Mouse (Mus musculus): Measurements from ENCODE around the gene Syk. TPM values are rescaled to one million over a fixed set of nuclear protein-coding genes. Genes with fewer than 3 reads are reported as not detected.

Gene Syk
- polyA plus RNA-seq, 1 experiment from 2014 or later, result 2.3 TPM

DNA sequence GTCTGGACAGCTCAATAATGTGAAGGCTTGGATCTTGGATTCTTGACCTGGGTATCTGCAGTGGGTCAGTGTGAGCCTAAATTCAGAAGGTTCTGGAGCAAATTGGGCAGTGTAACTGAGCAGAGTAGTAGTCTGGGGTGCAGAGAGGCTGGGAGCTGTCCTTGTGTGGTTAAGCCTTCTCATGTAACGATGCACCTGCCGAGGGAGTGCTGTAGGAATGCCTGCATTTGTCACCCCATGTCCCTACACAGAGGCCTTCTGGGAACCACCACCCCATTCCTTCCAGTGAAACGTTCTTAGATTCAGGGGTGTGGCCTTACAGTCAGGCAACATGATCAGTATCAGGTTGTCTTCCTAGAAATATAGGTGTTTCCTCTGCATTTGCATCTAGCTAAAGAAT, 30.3 kb downstream of the Syk start:
- H3K4me3 ChIP-seq, result no peak overlapping the region
- no peak overlapping the region for H3K27ac ChIP-seq
- no peaks in the 10 kb centered on the region for H3K9me3 ChIP-seq
- H3K36me3 ChIP-seq (replicated peaks), result no peaks in the 10 kb centered on the region
- no peaks in the 10 kb centered on the region for H3K27me3 ChIP-seq (ENCODE audit: poor library complexity, severe bottlenecking)
- 84% methylated on average over 3 of the region's 3 CpGs for WGBS
- DNase-seq (ENCODE audit: extremely low spot score, low spot score), result no peak
- H3K4me1 ChIP-seq, result peaks cover 5% of the 10 kb centered on the region; the same call in 1 of the 2 replicates

DNA sequence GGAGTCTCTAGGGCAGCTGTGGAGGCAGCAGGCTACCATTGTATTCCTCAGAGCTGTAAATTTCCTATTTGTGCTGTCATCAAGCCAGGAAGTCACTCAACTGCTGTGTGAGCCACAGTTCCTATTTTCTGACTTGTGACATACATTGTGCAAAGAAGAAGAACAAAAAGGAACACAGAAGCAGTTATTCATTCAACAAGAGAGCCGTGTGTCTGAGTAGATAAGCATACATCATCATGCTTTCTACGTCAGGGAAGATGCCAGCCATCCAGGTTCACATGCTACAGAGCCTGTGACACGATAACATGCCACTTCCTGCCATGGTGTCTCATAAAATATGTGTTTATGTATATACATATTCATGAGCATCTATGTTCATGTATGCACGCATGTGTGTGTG, 32.1 kb downstream of the Syk start:
- DNase-seq (ENCODE audit: extremely low spot score, low spot score), result no peak
- 92% methylated on average over 4 of the region's 4 CpGs for WGBS
- Histone ChIP-seq H3K36me3 (replicated peaks) (no peaks in the 10 kb centered on the region), H3K27ac (no peak overlapping the region), H3K4me3 (no peak overlapping the region), H3K4me1 (peaks cover 5% of the 10 kb centered on the region; the same call in 1 of the 2 replicates), H3K9me3 (no peaks in the 10 kb centered on the region), H3K27me3 (ENCODE audit: poor library complexity, severe bottlenecking) (no peaks in the 10 kb centered on the region)

GRCm38 (mm10) chr13:52617096-52617714, 34.2 kb downstream of the Syk start:
- Histone ChIP-seq H3K36me3 (replicated peaks) (no peaks in the 10 kb centered on the region), H3K9me3 (no peaks in the 10 kb centered on the region), H3K4me3 (no peak overlapping the region), H3K27me3 (ENCODE audit: poor library complexity, severe bottlenecking) (no peaks in the 10 kb centered on the region), H3K27ac (no peak overlapping the region), H3K4me1 (peaks cover 5% of the 10 kb centered on the region; the same call in 1 of the 2 replicates)
- 82% methylated on average over 11 of the region's 11 CpGs for WGBS
- DNase-seq (ENCODE audit: extremely low spot score, low spot score), result no peak

DNA sequence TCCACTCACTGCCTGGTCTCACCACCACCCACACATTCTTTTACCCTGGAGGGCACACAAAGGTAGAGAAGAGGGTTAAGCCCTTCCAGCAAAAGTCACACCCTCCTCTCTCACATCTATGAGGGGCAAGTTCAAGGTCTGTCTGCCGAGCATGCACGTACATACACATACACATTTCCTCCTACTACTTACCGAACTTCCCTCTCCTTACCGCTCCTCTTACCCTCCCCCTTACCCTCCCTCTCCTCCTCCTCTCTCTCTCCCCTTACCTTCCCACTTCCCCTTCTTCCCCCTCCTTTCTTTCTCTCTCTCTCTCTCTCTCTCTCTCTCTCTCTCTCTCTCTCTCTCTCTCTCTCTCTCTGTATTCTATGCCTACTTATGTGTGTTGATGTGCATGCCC, 35.6 kb downstream of the Syk start:
- Histone ChIP-seq H3K4me1 (peaks cover 5% of the 10 kb centered on the region; the same call in 1 of the 2 replicates), H3K9me3 (no peaks in the 10 kb centered on the region), H3K4me3 (no peak overlapping the region), H3K27me3 (ENCODE audit: poor library complexity, severe bottlenecking) (no peaks in the 10 kb centered on the region), H3K27ac (no peak overlapping the region), H3K36me3 (replicated peaks) (no peaks in the 10 kb centered on the region)
- 85% methylated on average over 4 of the region's 4 CpGs for WGBS
- DNase-seq (ENCODE audit: extremely low spot score, low spot score), result no peak

DNA sequence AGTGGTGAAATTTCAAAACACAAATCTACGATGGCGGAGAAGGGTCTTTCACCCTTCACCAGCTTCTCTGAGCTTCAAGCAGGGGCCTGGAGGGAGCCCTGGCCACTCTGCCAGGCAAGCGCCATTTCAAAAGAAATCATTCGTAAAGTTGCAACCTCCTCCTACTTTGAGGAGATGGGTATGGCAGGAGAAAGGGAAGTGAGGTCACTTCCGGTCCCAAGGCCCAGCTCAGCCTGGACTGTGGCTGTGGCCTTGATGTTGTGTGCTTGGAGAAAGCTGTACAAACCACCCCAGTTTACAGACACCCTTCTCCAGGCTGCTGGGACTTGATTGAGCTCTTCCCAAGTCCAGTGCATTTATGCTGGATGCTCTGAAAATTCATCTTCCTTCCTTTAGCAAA, 36.5 kb downstream of the Syk start:
- no peak overlapping the region for H3K4me3 ChIP-seq
- no peaks in the 10 kb centered on the region for H3K27me3 ChIP-seq (ENCODE audit: poor library complexity, severe bottlenecking)
- no peaks in the 10 kb centered on the region for H3K36me3 ChIP-seq (replicated peaks)
- H3K27ac ChIP-seq, result no peak overlapping the region
- peaks cover 5% of the 10 kb centered on the region; the same call in 1 of the 2 replicates for H3K4me1 ChIP-seq
- no peaks in the 10 kb centered on the region for H3K9me3 ChIP-seq
- 94% methylated on average over 5 of the region's 5 CpGs for WGBS
- DNase-seq (ENCODE audit: extremely low spot score, low spot score), result no peak

DNA sequence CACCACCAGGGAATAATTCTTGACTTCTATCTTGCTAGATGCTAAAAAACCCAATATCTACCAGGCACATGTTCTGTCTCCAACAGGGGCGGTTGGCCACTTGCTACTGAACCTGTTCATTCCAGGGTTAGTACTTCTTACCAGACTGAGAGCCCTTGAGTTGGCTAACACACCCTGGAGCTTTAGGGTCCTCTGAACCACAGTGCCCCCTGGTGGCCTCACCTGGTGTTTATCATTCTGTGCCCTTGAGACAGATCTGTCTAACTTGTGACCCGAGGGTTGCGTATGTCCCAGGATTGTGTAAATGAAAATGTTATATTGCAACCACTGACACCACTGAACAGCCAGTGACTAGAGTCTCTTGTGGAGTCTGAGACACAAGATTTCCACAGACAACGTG, 41.1 kb downstream of the Syk start:
- no peaks in the 10 kb centered on the region for H3K27me3 ChIP-seq (ENCODE audit: poor library complexity, severe bottlenecking)
- H3K27ac ChIP-seq, result no peak overlapping the region
- no peaks in the 10 kb centered on the region for H3K4me1 ChIP-seq
- H3K4me3 ChIP-seq, result no peak overlapping the region
- 68% methylated on average over 4 of the region's 4 CpGs for whole genome bisulfite sequencing
- H3K9me3 ChIP-seq, result no peaks in the 10 kb centered on the region
- no peaks in the 10 kb centered on the region for H3K36me3 ChIP-seq (replicated peaks)
- peak; percentile 65 for DNase-seq (ENCODE audit: extremely low spot score, low spot score)

GRCm38 (mm10) chr13:52628602-52629001, 45.6 kb downstream of the Syk start:
- Histone ChIP-seq H3K9me3 (no peaks in the 10 kb centered on the region), H3K27me3 (ENCODE audit: poor library complexity, severe bottlenecking) (no peaks in the 10 kb centered on the region), H3K27ac (no peak overlapping the region), H3K4me1 (no peaks in the 10 kb centered on the region), H3K4me3 (no peak overlapping the region), H3K36me3 (replicated peaks) (no peaks in the 10 kb centered on the region)
- peak; percentile 43 for DNase-seq (ENCODE audit: extremely low spot score, low spot score)
- 47% methylated on average over 9 of the region's 9 CpGs for WGBS

GRCm38 (mm10) chr13:52631624-52632023, 48.7 kb downstream of the Syk start:
- 81% methylated on average over 4 of the region's 4 CpGs for WGBS
- no peak overlapping the region for H3K27ac ChIP-seq
- no peaks in the 10 kb centered on the region for H3K27me3 ChIP-seq (ENCODE audit: poor library complexity, severe bottlenecking)
- no peaks in the 10 kb centered on the region for H3K36me3 ChIP-seq (replicated peaks)
- H3K9me3 ChIP-seq, result no peaks in the 10 kb centered on the region
- DNase-seq (ENCODE audit: extremely low spot score, low spot score), result no peak
- no peaks in the 10 kb centered on the region for H3K4me1 ChIP-seq
- no peak overlapping the region for H3K4me3 ChIP-seq

GRCm38 (mm10) chr13:52635484-52635883, 52.5 kb downstream of the Syk start:
- no peak overlapping the region for H3K27ac ChIP-seq
- no peaks in the 10 kb centered on the region for H3K36me3 ChIP-seq (replicated peaks)
- H3K27me3 ChIP-seq (ENCODE audit: poor library complexity, severe bottlenecking), result no peaks in the 10 kb centered on the region
- 89% methylated on average over 3 of the region's 3 CpGs for WGBS
- H3K4me3 ChIP-seq, result no peak overlapping the region
- DNase-seq (ENCODE audit: extremely low spot score, low spot score), result no peak
- H3K4me1 ChIP-seq, result no peaks in the 10 kb centered on the region
- no peaks in the 10 kb centered on the region for H3K9me3 ChIP-seq

DNA sequence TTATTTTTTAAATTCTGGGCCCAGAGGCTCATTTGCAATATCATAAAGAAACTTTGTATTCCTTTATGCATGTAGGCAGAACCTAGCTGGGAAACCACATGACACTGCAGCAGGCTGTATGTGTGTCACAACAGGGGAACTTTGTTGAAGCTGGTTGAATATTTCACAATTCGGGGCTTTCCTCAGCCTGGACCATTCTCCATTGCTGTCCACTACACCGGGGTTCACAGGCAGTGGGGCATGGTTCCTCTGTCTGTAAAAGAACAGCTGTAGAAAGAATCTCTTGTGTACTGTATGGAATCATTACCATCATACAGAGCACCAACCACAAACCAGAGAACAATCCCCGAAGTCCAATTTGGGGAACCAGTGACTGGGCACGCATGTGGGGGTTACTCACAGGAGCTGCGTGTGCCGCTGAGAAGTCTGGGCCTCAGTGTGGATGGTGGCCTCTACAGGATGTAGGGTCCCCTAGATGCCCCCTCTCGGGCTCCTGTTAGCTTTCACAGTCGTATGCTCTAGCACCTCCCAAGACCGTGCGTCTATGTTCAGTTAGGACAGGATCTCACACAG, 53.3 kb downstream of the Syk start:
- no peak overlapping the region for H3K4me3 ChIP-seq
- H3K27ac ChIP-seq, result no peak overlapping the region
- no peaks in the 10 kb centered on the region for H3K4me1 ChIP-seq
- DNase-seq (ENCODE audit: extremely low spot score, low spot score), result no peak
- H3K27me3 ChIP-seq (ENCODE audit: poor library complexity, severe bottlenecking), result no peaks in the 10 kb centered on the region
- H3K9me3 ChIP-seq, result no peaks in the 10 kb centered on the region
- 90% methylated on average over 10 of the region's 10 CpGs for WGBS
- H3K36me3 ChIP-seq (replicated peaks), result no peaks in the 10 kb centered on the region

- WGBS, result 87% methylated on average over 3 of the region's 3 CpGs
- Histone ChIP-seq H3K9me3 (no peaks in the 10 kb centered on the region), H3K27me3 (ENCODE audit: poor library complexity, severe bottlenecking) (no peaks in the 10 kb centered on the region), H3K4me1 (peaks cover 7% of the 10 kb centered on the region), H3K36me3 (replicated peaks) (no peaks in the 10 kb centered on the region), H3K4me3 (no peak overlapping the region), H3K27ac (no peak overlapping the region)
- DNase-seq (ENCODE audit: extremely low spot score, low spot score), result no peak
Measured at GRCm38 (mm10) chr13:52646566-52646965, 63.6 kb downstream of the Syk start.

- DNase-seq (ENCODE audit: extremely low spot score, low spot score), result no peak
- Histone ChIP-seq H3K4me3 (no peak overlapping the region), H3K36me3 (replicated peaks) (no peaks in the 10 kb centered on the region), H3K4me1 (peaks cover 7% of the 10 kb centered on the region), H3K27me3 (ENCODE audit: poor library complexity, severe bottlenecking) (no peaks in the 10 kb centered on the region), H3K27ac (no peak overlapping the region), H3K9me3 (no peaks in the 10 kb centered on the region)
- WGBS, result 77% methylated on average over 11 of the region's 11 CpGs
Measured at GRCm38 (mm10) chr13:52647996-52648712, 65.2 kb downstream of the Syk start.

- no peak for DNase-seq (ENCODE audit: extremely low spot score, low spot score)
- Histone ChIP-seq H3K4me1 (peaks cover 11% of the 10 kb centered on the region), H3K27ac (no peak overlapping the region), H3K27me3 (ENCODE audit: poor library complexity, severe bottlenecking) (no peaks in the 10 kb centered on the region), H3K9me3 (no peaks in the 10 kb centered on the region), H3K4me3 (no peak overlapping the region), H3K36me3 (replicated peaks) (no peaks in the 10 kb centered on the region)
- WGBS, result 97% methylated on average over 6 of the region's 6 CpGs
Measured at GRCm38 (mm10) chr13:52649791-52650418, 66.9 kb downstream of the Syk start.
